Mouse (Mus musculus) B cell, adult 2 months (primary cell): ENCODE results near the gene Exosc8.
"Not testable (repeated sequence)": the region's sequence is repeated elsewhere in the genome, so short reads cannot be mapped to it uniquely, and the experiment has no call there.

ENCODE experiments used
- DNase-seq, 2 experiments: peaks; one replicate each; pipeline ENCODE4 v3.0.0; 2022

Gene Exosc8

DNA sequence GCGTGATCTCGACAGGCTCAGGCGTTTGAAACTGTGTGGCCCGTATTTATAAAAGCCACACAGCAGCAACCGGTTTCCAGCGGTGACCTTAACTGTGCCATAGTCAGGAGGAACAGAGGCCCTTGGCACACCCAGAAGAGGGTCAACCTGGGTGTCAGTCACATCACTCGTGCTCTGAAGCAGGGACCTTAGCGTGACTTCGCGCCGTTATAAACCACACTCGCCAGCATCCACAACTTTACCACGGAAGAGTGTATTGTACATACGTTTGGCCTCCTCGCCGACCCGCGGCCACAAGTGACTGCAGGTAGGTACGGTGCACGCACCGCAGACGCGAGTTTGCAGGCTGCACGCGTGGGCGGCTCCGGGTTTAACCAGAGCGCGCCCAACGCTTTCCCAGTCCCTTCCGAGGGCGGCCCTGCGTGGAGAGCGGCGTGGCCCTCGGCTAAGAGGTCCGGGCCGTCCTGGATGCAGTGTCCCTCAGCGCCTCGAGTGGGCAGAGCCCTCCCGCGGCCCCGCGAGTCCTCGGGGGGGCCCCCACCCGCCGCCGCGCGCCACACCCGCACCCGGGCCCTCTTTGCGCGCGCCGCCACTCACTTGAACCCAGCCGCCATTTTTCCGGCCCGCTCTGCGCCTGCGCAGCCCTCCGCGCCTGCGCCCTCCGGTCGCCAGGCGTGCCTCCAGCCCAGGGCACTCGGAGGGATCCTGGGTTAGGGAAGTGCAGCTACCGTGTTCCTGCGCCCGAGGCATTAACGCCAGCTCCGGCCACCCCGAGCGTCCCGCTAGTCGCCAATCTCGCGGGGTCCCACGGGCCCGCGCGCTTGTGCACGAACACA, 564 bp downstream of the Exosc8 start:
- peak; percentile 92 to 94 for DNase-seq

GRCm38 (mm10) chr3:54732371-54732770, 2.8 kb downstream of the Exosc8 start:
- DNase-seq = no peak

DNA sequence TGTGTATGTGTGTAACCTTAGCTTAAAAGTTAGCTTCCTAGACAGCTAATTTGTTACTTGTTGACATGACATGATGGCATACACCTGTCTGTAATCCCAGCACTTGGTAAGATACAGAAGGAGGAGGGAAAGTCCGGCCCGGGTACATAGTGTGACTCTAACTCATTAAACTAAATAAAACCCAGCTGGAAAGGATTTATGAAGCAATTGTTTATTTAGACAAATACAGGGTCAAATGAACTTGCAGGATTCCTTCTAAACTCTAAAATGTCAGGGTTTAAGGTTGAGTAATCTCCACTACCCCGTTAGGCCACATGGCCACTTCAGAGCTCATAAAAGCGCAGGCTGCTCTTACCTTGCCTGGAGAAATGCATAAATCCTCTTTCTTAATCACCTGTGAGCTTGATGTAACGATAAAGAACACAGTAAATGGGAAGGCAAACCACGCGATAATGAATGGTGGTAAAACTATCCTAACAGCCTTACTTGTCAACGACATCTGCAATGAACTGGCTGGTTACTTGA, 3.5 kb downstream of the Exosc8 start:
- no peak for DNase-seq

DNA sequence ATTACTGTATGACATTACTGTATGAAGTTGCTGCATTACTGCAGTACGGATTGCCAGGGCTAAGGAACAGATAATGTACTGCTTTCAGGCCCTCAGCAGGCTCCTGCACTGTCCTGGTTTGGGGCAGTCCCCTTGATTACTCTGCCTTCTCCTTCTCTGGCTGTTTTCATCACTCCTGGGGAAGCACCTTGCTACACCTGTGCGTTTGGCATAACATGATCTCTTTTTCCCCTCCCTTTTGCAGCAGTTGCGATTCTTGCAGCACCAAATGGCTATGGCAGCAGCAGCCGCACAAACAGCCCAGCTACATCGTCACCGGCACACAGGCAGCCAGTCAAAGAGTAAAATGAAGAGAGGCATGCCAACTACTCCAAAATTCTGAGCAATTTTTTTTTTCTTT, 7.1 kb downstream of the Exosc8 start:
- DNase-seq = no peak

GRCm38 (mm10) chr3:54727588-54727987, 7.6 kb downstream of the Exosc8 start:
- no peak for DNase-seq

DNA sequence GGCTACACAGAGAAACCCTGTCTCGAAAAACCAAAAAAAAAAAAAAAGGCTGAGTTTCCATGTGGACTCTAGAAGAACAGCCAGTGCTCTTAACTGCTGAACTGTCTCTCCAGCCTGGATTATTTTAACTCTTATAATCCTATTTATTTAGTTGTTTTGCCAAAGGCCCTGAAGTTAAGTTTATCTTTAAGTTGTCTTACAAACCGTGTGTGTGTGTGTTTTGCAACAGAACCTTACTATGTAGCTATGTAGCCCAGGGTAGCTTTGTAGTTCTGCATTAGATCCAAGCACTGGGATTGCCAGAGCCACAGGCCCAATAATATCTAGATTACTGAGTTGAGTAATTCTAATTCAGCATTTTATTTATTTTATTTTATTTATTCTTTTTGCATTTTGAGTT, 9.8 kb downstream of the Exosc8 start:
- DNase-seq = no peak

GRCm38 (mm10) chr3:54723741-54724500, 11.3 kb downstream of the Exosc8 start:
- DNase-seq = peak; percentile 55 to 59

DNA sequence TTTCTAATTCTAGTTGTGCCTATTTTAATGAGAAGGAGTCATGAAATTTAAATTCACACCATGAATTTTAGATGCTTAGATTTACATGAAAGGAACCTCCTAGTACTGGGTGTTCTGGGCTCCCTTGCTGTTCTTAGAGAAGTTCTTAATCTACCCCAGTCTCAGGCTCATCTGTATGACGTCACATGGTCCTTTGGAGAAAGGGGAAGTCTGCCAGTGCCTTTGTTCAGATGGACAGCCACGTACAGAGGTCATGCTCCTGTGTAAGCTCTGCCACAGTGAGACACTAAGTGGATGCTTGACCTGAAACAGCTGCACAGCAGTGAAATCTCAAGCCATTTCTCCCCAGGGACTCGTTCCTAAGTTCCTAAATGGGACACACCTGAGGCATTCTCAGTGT, 16.2 kb downstream of the Exosc8 start:
- DNase-seq = peak; percentile 21 to 25

GRCm38 (mm10) chr3:54717348-54717747, 17.8 kb downstream of the Exosc8 start:
- no peak for DNase-seq

GRCm38 (mm10) chr3:54715461-54715860, 19.7 kb downstream of the Exosc8 start:
- no peak for DNase-seq

GRCm38 (mm10) chr3:54714253-54714652, 20.9 kb downstream of the Exosc8 start, which contains the start of gene Gm21958:
TSS of gene Gm21958 (minus strand) at chr3:54714353.
- DNase-seq = no peak

DNA sequence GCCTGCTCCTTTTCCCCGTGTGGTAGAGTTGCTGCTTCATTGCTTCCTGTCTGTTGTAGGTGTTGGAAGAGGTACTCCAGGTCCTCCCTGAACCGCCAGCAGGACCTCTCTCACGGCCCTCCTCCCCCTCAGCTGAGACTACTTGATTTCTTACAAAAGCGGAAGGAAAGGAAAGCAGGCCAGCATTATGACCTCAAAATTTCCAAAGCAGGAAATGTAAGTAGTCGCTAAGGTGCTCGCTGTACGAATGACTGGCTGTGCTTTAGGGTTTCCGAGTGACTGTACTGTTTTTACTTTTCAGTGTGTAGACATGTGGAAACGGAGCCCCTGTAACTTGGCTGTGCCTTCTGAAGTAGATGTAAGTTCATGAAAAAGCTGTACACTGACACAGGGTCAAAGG, 26.2 kb downstream of the Exosc8 start:
- peak; percentile 51 to 54 for DNase-seq

DNA sequence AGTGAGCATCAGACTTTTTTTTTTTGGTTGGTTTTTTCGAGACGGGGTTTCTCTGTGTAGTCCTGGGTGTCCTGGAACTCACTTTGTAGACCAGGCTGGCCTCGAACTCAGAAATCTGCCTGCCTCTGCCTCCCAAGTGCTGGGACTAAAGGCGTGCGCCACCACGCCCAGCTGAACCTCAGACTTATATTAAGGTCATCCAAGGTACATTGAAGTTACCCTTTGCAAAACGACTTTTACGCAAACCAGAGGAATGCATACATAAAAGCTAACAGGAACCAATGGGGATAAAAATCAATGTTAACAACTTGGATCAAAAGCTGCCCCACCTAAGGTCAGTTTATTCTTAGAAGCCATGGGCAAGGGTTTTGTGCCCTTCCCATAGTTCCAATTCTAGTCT, 31.1 kb downstream of the Exosc8 start:
- not testable (repeated sequence) for DNase-seq

DNA sequence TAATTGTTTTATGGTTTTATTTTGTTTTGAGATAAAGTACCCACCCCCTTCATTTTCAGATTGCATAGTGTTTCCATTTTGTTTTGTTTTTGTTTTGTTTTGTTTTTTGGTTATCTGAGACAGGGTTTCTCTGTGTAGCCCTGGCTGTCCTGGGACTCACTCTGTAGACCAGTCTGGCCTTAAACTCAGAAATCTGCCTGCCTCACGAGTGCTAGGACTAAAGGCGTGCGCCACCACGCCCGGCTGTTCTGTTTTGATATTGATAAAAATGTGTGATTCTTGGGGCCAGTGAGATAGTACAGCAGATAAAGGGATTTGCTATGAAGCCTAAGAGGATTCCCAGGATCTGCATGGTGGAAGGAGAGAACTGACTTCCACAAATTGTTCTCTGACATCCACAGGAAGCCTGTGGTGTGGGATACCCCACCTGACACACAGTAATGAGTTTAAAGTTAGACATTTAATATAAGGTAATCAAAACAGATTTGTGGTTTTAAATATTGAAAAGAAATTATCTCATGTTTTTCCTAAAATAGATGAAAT, 35.4 kb downstream of the Exosc8 start:
- DNase-seq = no peak

DNA sequence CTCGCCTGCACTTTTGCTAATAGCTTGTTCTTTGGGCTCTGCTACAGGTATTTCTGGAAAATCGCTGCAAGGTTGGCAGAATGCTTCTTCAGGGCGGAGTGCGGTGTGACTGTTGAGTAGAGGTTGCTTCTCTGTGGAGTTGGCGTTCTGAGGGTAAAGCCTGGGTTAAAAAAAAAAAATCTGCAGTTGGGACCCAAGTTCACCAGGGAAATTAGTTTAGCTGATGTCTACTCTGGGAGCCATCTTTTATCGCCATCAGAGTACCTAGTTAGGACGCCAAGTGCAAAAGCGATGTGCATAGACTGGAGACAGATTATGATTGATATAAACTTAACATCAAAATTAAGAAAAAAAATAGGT, 42.2 kb downstream of the Exosc8 start:
- DNase-seq = no peak

- peak; percentile 89 to 90 for DNase-seq
These were observed 42.8 kb downstream of the Exosc8 start, which contains the start of gene Supt20 for GRCm38 (mm10) chr3:54692202-54693055. TSS of gene Supt20 (plus strand) at chr3:54692807.

- no peak for DNase-seq
These were observed 46.1 kb downstream of the Exosc8 start for GRCm38 (mm10) chr3:54689091-54689490.

GRCm38 (mm10) chr3:54687245-54687644, 47.9 kb downstream of the Exosc8 start:
- DNase-seq = no peak

DNA sequence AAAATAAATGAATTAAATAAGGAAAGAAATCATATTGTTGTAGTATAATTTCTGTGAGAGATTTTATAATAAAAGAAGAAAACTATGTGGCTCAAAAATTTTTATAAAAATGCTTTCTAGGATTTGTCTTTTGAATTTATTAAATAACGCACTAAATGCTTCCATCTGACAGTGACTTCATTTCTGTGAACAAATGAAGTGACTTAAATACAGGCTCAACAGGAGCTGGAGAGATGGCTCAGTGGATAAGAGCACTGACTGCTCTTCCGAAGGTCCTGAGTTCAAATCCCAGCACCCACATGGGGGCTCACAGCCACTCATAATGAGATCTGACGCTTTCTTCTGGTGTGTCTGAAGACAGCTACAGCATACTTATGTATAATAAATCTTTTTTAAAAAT, 50.0 kb downstream of the Exosc8 start:
- no peak for DNase-seq

DNA sequence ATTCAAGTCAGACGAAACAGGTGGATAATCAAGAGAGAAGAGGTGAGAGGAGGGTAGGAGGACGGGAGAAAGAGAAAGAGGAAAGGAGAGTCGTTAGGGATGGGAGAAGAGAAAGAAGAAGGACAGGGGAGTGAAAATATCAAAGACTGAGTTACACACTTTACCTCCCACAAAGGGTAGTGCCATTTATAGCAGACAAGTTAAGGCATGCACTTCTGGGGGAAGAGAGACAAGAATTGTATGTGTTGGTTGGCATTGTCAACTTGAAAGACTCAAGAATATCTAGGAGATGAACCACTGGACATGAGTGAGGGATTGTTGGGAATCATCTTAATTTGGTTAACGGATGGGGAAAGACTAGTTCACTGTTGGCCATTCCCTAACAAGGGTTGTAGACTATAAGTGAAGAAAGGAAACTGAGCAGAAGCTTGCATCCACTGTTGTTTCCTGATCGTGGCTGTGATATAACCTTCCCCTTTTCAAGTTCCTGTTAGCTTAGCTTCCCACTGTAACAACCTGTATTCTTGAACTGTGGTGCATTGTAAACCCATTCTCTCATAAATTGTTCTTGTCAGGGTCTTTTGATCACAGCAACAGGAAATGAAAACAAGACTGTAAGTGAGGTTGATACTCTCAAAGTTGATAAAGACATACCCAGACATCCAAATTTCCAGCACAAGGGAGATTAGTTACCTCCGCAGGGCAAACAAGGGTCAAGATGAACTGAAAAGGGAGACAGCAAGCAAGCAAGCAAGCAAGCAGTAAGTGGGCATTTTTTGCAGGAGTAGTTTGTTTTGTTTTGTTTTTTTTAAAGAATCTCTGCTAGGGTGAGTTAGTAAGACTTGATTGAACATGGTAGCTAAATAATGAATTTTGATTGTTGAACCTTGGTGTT, 53.6 kb downstream of the Exosc8 start:
- DNase-seq = no peak
